Mouse (Mus musculus) testis, adult 2 months (tissue): ENCODE results near the gene Ddx46. TPM values are rescaled to one million over a fixed set of nuclear protein-coding genes. Genes with fewer than 3 reads are reported as not detected.

Source experiments
- H3K27ac ChIP-seq: fragments of 200-500 bp; 2 replicates; pipeline ENCODE4 v1.5.1; 2012; ENCODE audit warnings: low read depth, low read length; ENCODE audit not compliant: control insufficient read depth, insufficient read depth
- H3K27me3 ChIP-seq: fragments of 200-500 bp; 2 replicates; pipeline ENCODE4 v1.6.1; 2012; ENCODE audit warnings: mild to moderate bottlenecking, low read length, moderate library complexity; ENCODE audit not compliant: control insufficient read depth, insufficient read depth
- H3K36me3 ChIP-seq: fragments of 200-500 bp; 2 replicates; pipeline ENCODE4 v1.6.1; 2012; ENCODE audit warnings: mild to moderate bottlenecking, low read length; ENCODE audit not compliant: control insufficient read depth, insufficient read depth
- H3K4me1 ChIP-seq: fragments of 200-500 bp; 2 replicates; pipeline ENCODE4 v1.6.1; 2012; ENCODE audit warnings: low read length; ENCODE audit not compliant: control insufficient read depth, insufficient read depth
- H3K4me3 ChIP-seq: fragments of 200-500 bp; 2 replicates; pipeline ENCODE4 v1.5.1; 2012; ENCODE audit warnings: low read depth, mild to moderate bottlenecking, low read length, moderate library complexity, mixed read lengths; ENCODE audit not compliant: control insufficient read depth
- CTCF ChIP-seq: fragments of 200-500 bp; IDR thresholded peaks from 2 replicates; pipeline ENCODE4 v1.5.1; 2012; ENCODE audit warnings: low read depth, mild to moderate bottlenecking, inconsistent platforms, low read length, moderate library complexity; ENCODE audit not compliant: control insufficient read depth, insufficient read depth, insufficient replicate concordance
- POLR2A ChIP-seq: fragments of 200-500 bp; IDR thresholded peaks from 2 replicates; pipeline ENCODE4 v1.6.1; 2012; ENCODE audit warnings: low read depth, mild to moderate bottlenecking, inconsistent platforms, low read length, moderate library complexity; ENCODE audit not compliant: control insufficient read depth
- polyA plus RNA-seq: library from polyadenylated mRNA; depleted of rRNA; stranded (reverse); fragments of >200 nt; gene quantifications from 2 replicates; pipeline ENCODE4 v1.2.3, GENCODE M21; 2012

Ddx46 gene
- polyA plus RNA-seq, 1 experiment = 27.7 TPM

GRCm38 (mm10) chr13:55600657-55601056, 34.2 kb upstream of the Ddx46 start:
- peak overlapping the region; percentile 100; the same call in 1 of the 2 replicates for H3K4me3 ChIP-seq
- H3K36me3 ChIP-seq = peaks cover 2% of the 10 kb centered on the region; the same call in 1 of the 2 replicates
- H3K27ac ChIP-seq = no peak overlapping the region; the same call in 1 of the 2 replicates
- TF ChIP-seq CTCF (no peak), POLR2A (no peak)
- H3K4me1 ChIP-seq = peaks cover 4% of the 10 kb centered on the region
- H3K27me3 ChIP-seq = no peaks in the 10 kb centered on the region

- Histone ChIP-seq H3K4me3 (no peak overlapping the region), H3K4me1 (peaks cover 4% of the 10 kb centered on the region), H3K36me3 (peaks cover 2% of the 10 kb centered on the region; the same call in 1 of the 2 replicates), H3K27ac (no peak overlapping the region), H3K27me3 (no peaks in the 10 kb centered on the region)
- TF ChIP-seq CTCF (peak; percentile 79; the same call in 1 of the 2 replicates), POLR2A (no peak)
Observed at GRCm38 (mm10) chr13:55601611-55602010, 33.2 kb upstream of the Ddx46 start.

DNA sequence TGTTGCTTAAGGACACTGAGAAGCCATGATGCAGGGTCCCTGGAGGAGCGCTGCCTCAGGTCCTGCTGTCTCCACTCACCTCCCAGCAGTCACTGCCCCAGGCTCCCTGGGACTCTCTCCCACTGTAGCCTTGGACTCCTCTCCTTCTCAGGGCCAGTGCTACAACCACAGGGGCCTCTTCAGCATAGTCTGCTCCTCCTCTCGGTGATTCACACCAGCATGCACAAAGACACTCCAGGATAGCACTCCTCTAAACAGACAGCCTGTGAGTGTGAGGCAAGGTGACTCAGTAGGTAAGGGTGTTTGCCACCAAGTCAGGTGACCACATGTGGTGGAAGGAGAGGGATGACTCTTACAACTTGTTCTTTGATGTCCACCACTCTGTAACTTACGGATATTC, 30.2 kb upstream of the Ddx46 start:
- Histone ChIP-seq H3K36me3 (no peaks in the 10 kb centered on the region; the same call in 1 of the 2 replicates), H3K4me3 (no peak overlapping the region), H3K27ac (no peak overlapping the region), H3K4me1 (peaks cover 4% of the 10 kb centered on the region), H3K27me3 (no peaks in the 10 kb centered on the region)
- TF ChIP-seq POLR2A (no peak), CTCF (no peak)

DNA sequence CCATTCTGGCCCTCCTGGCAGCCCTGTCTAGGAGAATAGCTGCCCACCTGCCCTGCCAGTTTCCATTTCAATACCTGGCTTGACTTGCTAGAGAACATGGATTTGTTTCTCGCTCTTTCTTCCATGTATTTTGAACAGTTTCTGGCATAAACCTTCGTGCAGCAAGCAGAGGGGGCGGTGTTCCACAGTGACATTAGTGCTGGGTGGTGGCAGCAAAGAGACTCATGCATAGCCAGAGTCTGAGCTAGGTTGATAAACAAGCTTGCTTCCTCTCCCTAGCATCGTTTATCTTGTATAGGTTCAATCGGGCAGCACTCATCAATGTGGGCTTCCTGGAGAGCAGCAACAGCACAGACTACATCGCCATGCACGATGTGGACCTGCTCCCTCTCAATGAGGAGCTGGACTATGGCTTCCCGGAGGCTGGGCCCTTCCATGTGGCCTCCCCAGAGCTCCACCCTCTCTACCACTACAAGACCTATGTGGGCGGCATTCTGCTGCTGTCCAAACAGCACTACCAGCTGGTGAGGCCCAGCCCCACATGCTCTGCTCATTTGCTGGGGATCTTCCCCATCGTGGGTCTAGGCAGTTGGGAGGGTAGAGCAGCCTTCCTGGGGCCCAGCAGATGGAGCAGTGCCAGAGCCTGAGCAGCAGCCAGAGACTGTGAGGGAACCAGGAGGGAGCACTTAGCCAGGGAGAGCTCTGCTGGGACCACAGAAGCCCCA, 27.8 kb upstream of the Ddx46 start:
- Histone ChIP-seq H3K27me3 (no peaks in the 10 kb centered on the region), H3K36me3 (no peaks in the 10 kb centered on the region; the same call in 1 of the 2 replicates), H3K4me3 (no peak overlapping the region), H3K4me1 (no peaks in the 10 kb centered on the region), H3K27ac (no peak overlapping the region)
- TF ChIP-seq POLR2A (no peak), CTCF (no peak)

DNA sequence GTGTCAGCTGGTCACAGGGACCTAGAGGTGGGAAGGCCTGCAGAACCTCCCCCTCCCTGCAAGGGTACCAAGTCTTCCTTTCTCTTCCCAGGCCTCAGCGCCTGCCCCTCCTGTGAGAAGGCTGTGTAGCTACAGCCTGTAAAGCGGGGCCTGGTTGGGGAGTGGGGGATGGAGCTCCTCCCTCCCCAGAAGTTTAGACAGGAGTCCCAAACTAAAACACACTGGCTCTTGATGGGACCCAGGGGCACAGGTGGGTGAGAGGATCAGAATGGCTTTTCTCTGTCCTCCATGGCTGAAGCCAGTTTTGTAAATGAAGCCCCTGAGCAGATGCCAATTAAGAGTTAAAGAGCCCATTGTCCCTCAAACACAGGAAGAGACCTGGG, 27.2 kb upstream of the Ddx46 start:
- H3K27ac ChIP-seq = no peak overlapping the region
- no peaks in the 10 kb centered on the region for H3K27me3 ChIP-seq
- no peak overlapping the region for H3K4me3 ChIP-seq
- TF ChIP-seq CTCF (no peak), POLR2A (no peak)
- no peaks in the 10 kb centered on the region; the same call in 1 of the 2 replicates for H3K36me3 ChIP-seq
- H3K4me1 ChIP-seq = no peaks in the 10 kb centered on the region

DNA sequence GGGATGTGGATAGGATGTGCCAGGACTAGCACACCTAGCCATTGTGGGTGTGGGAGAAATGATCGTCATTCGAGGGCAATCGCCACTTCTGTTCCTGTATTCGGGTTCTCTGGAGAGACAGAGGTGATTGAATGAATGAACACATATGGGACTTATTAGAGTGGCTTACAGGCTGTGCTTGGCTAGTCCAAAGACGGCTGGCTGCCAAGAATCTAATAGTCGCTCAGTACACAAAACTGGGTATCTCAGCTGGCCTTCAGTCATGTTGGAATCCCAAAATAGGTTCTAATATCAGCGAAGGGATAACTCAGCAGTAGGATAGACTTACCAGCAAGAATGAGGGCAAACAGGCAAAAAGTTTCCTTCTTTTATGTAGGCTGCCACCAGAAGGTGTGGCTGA, 22.8 kb upstream of the Ddx46 start:
- no peaks in the 10 kb centered on the region for H3K27me3 ChIP-seq
- no peak overlapping the region for H3K4me3 ChIP-seq
- no peaks in the 10 kb centered on the region for H3K4me1 ChIP-seq
- no peak for TF ChIP-seq POLR2A
- TF ChIP-seq CTCF = no peak
- H3K36me3 ChIP-seq = no peaks in the 10 kb centered on the region
- no peak overlapping the region for H3K27ac ChIP-seq

DNA sequence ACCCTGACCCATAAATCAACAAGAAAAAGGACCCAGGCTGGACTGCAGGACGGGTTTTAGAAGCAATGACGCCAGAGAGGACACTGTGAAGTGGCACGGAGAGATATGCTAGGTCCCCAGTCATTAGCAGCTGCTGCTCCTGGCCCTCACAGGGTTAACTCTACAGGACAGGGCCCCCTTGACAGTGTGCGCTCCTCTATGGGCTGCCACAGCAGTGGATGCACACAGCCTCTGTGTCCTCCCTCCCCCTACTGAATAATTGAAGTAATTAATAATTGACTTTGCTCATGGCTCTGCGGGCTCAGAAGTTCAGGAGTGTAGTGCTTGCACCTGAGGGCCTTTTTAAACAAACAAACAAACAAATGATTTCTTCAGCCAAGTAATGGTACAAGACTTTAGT, 21.4 kb upstream of the Ddx46 start:
- no peak overlapping the region for H3K4me3 ChIP-seq
- no peak overlapping the region for H3K27ac ChIP-seq
- H3K4me1 ChIP-seq = no peaks in the 10 kb centered on the region
- H3K36me3 ChIP-seq = no peaks in the 10 kb centered on the region
- TF ChIP-seq POLR2A (no peak), CTCF (no peak)
- H3K27me3 ChIP-seq = no peaks in the 10 kb centered on the region

GRCm38 (mm10) chr13:55619328-55619727, 15.5 kb upstream of the Ddx46 start:
- H3K27ac ChIP-seq = no peak overlapping the region
- peaks cover 2% of the 10 kb centered on the region for H3K4me1 ChIP-seq
- TF ChIP-seq CTCF = no peak
- no peak for TF ChIP-seq POLR2A
- H3K27me3 ChIP-seq = no peaks in the 10 kb centered on the region
- H3K4me3 ChIP-seq = no peak overlapping the region
- no peaks in the 10 kb centered on the region for H3K36me3 ChIP-seq
